Mouse (Mus musculus): ENCODE measurements around the gene Acvr1b. TPM values are rescaled to one million over a fixed set of nuclear protein-coding genes. Genes with fewer than 3 reads are reported as not detected.

The Acvr1b gene
- polyA plus RNA-seq, 1 experiment from 2014 or later = 14.3 TPM

Small RNA genes lying within 50 kb of the gene (microRNA-seq; reads per million reads assigned to microRNA genes)
- gene Mir6962 = not detected

Other genes starting within 250 kb of the Acvr1b start
- not detected in 2 replicates for gene Gm47841, start 126.7 kb upstream of the Acvr1b start, polyA plus RNA-seq (2015; fragmentation: Nextera tagmentation; extraction: Ambion mirVana)
- gene Fignl2, start 95.5 kb upstream of the Acvr1b start, polyA plus RNA-seq (2015; fragmentation: Nextera tagmentation; extraction: Ambion mirVana) = 0.20 TPM in 1 of 2 replicates, not detected in the other
- gene Ankrd33, start 58.3 kb upstream of the Acvr1b start, polyA plus RNA-seq (2015; fragmentation: Nextera tagmentation; extraction: Ambion mirVana) = not detected in 2 replicates
- gene Acvrl1, start 45.5 kb upstream of the Acvr1b start, polyA plus RNA-seq (2015; fragmentation: Nextera tagmentation; extraction: Ambion mirVana) = 5.0 and 5.3 TPM in 2 replicates
- 1.3 and 1.5 TPM in 2 replicates for gene Grasp, start 50.1 kb downstream of the Acvr1b start, polyA plus RNA-seq (2015; fragmentation: Nextera tagmentation; extraction: Ambion mirVana)
- 2.4 and 2.9 TPM in 2 replicates for gene Nr4a1, start 80.2 kb downstream of the Acvr1b start, polyA plus RNA-seq (2015; fragmentation: Nextera tagmentation; extraction: Ambion mirVana)
- 81.6 and 85.1 TPM in 2 replicates for gene Atg101, start 110.2 kb downstream of the Acvr1b start, polyA plus RNA-seq (2015; fragmentation: Nextera tagmentation; extraction: Ambion mirVana)
- gene 6030408B16Rik, start 119.1 kb downstream of the Acvr1b start, polyA plus RNA-seq (2015; fragmentation: Nextera tagmentation; extraction: Ambion mirVana) = 0.23 and 0.25 TPM in 2 replicates
- 0.05 TPM in 2 replicates for gene Krt80, start 196.1 kb downstream of the Acvr1b start, polyA plus RNA-seq (2015; fragmentation: Nextera tagmentation; extraction: Ambion mirVana)
- gene Krt7, start 237.0 kb downstream of the Acvr1b start, polyA plus RNA-seq (2015; fragmentation: Nextera tagmentation; extraction: Ambion mirVana) = 0.18 and 0.26 TPM in 2 replicates